Mouse (Mus musculus) adrenal gland, adult (tissue): ENCODE measurements around the gene Zkscan6.

ENCODE experiments used
- DNase-seq, 2 experiments: peaks; one replicate each; pipeline ENCODE4 v3.0.0; 2022 to 2023; ENCODE audit warnings: low spot score in 1 of 2; ENCODE audit not compliant: inconsistent age in 2 of 2

The Zkscan6 gene

GRCm38 (mm10) chr11:65806909-65807504 lies at the start of gene Zkscan6:
TSS of gene Zkscan6 (plus strand) at chr11:65807175.
- peak; percentile 91 to 96 for DNase-seq

- no peak for DNase-seq
These were observed 47.6 kb upstream of the Zkscan6 start for GRCm38 (mm10) chr11:65759350-65759749.

GRCm38 (mm10) chr11:65760912-65761311 lies 46.1 kb upstream of the Zkscan6 start:
- no peak for DNase-seq

- no peak for DNase-seq
These were observed 38.5 kb upstream of the Zkscan6 start for GRCm38 (mm10) chr11:65768445-65768844.

GRCm38 (mm10) chr11:65769990-65770389 lies 37.0 kb upstream of the Zkscan6 start:
- DNase-seq = no peak

GRCm38 (mm10) chr11:65771546-65771945 lies 35.4 kb upstream of the Zkscan6 start:
- no peak for DNase-seq

- no peak for DNase-seq
These were observed 33.4 kb upstream of the Zkscan6 start for GRCm38 (mm10) chr11:65773535-65773934.

GRCm38 (mm10) chr11:65773946-65774656 lies 32.9 kb upstream of the Zkscan6 start:
- no peak for DNase-seq

- DNase-seq = no peak
These were observed 29.9 kb upstream of the Zkscan6 start for GRCm38 (mm10) chr11:65776906-65777611.

- DNase-seq = no peak
These were observed 29.2 kb upstream of the Zkscan6 start for GRCm38 (mm10) chr11:65777810-65778209.

GRCm38 (mm10) chr11:65779066-65779465 lies 27.9 kb upstream of the Zkscan6 start:
- no peak for DNase-seq

- no peak for DNase-seq
These were observed 27.4 kb upstream of the Zkscan6 start for GRCm38 (mm10) chr11:65779578-65779977.

- DNase-seq = no peak
These were observed 25.4 kb upstream of the Zkscan6 start for GRCm38 (mm10) chr11:65781596-65781995.

- DNase-seq = no peak
These were observed 20.8 kb upstream of the Zkscan6 start for GRCm38 (mm10) chr11:65786160-65786559.

- no peak for DNase-seq
These were observed 19.4 kb upstream of the Zkscan6 start for GRCm38 (mm10) chr11:65787421-65788151.

- peak; percentile 94 to 97 for DNase-seq
These were observed 18.8 kb upstream of the Zkscan6 start, which contains the start of gene Map2k4 for GRCm38 (mm10) chr11:65788154-65788553. TSS of gene Map2k4 (minus strand) at chr11:65788297.

- no peak for DNase-seq
These were observed 12.4 kb upstream of the Zkscan6 start for GRCm38 (mm10) chr11:65794428-65795219.

GRCm38 (mm10) chr11:65795896-65796295 lies 11.1 kb upstream of the Zkscan6 start:
- no peak for DNase-seq

- no peak for DNase-seq
These were observed 5.1 kb upstream of the Zkscan6 start for GRCm38 (mm10) chr11:65801899-65802298.

GRCm38 (mm10) chr11:65806321-65806904 lies 562 bp upstream of the Zkscan6 start:
- peak; percentile 78 to 93 for DNase-seq
